Mouse (Mus musculus): ENCODE results near the gene Ldlrap1.

Gene Ldlrap1

GRCm38 (mm10) chr4:134775234-134775944, 7.6 kb upstream of the Ldlrap1 start:
- DNase-seq (ENCODE audit: low spot score in 2 of 2), result no peak

- no peak for DNase-seq (ENCODE audit: low spot score in 2 of 2)
Observed at GRCm38 (mm10) chr4:134774126-134774525, 6.3 kb upstream of the Ldlrap1 start.

GRCm38 (mm10) chr4:134772805-134773674, 5.2 kb upstream of the Ldlrap1 start:
- DNase-seq (ENCODE audit: low spot score in 2 of 2), result no peak

GRCm38 (mm10) chr4:134769891-134770290, 2.1 kb upstream of the Ldlrap1 start:
- DNase-seq (ENCODE audit: low spot score in 2 of 2), result no peak

GRCm38 (mm10) chr4:134769081-134769811, 1.4 kb upstream of the Ldlrap1 start:
- DNase-seq (ENCODE audit: low spot score in 2 of 2), result no peak

GRCm38 (mm10) chr4:134768226-134768888, 533 bp upstream of the Ldlrap1 start:
- DNase-seq (ENCODE audit: low spot score in 2 of 2), result no peak

GRCm38 (mm10) chr4:134766904-134767425, 859 bp downstream of the Ldlrap1 start:
- DNase-seq (ENCODE audit: low spot score in 2 of 2), result no peak

GRCm38 (mm10) chr4:134766277-134766676, 1.5 kb downstream of the Ldlrap1 start:
- no peak for DNase-seq (ENCODE audit: low spot score in 2 of 2)

- DNase-seq (ENCODE audit: low spot score in 2 of 2), result no peak
Observed at GRCm38 (mm10) chr4:134764333-134764732, 3.5 kb downstream of the Ldlrap1 start.

- no peak for DNase-seq (ENCODE audit: low spot score in 2 of 2)
Observed at GRCm38 (mm10) chr4:134762360-134762759, 5.5 kb downstream of the Ldlrap1 start.

GRCm38 (mm10) chr4:134760793-134761201, 7.0 kb downstream of the Ldlrap1 start:
- no peak for DNase-seq (ENCODE audit: low spot score in 2 of 2)

- DNase-seq (ENCODE audit: low spot score in 2 of 2), result no peak
Observed at GRCm38 (mm10) chr4:134760281-134760680, 7.5 kb downstream of the Ldlrap1 start.

GRCm38 (mm10) chr4:134759564-134759963, 8.3 kb downstream of the Ldlrap1 start:
- DNase-seq (ENCODE audit: low spot score in 2 of 2), result no peak

- DNase-seq (ENCODE audit: low spot score in 2 of 2), result no peak
Observed at GRCm38 (mm10) chr4:134758922-134759321, 8.9 kb downstream of the Ldlrap1 start.

- no peak for DNase-seq (ENCODE audit: low spot score in 2 of 2)
Observed at GRCm38 (mm10) chr4:134758367-134758766, 9.5 kb downstream of the Ldlrap1 start.

- DNase-seq (ENCODE audit: low spot score in 2 of 2), result no peak
Observed at GRCm38 (mm10) chr4:134756953-134757352, 10.9 kb downstream of the Ldlrap1 start.

- no peak for DNase-seq (ENCODE audit: low spot score in 2 of 2)
Observed at GRCm38 (mm10) chr4:134754941-134755340, 12.9 kb downstream of the Ldlrap1 start.

GRCm38 (mm10) chr4:134754371-134754770, 13.5 kb downstream of the Ldlrap1 start:
- DNase-seq (ENCODE audit: low spot score in 2 of 2), result no peak

GRCm38 (mm10) chr4:134753516-134754261, 14.1 kb downstream of the Ldlrap1 start:
- no peak for DNase-seq (ENCODE audit: low spot score in 2 of 2)

- no peak for DNase-seq (ENCODE audit: low spot score in 2 of 2)
Observed at GRCm38 (mm10) chr4:134752911-134753426, 14.9 kb downstream of the Ldlrap1 start.
